Mouse (Mus musculus) ES-Bruce4 (cell line): ENCODE results near the gene Tcf7l1.

ENCODE experiments used
- CTCF ChIP-seq: IDR thresholded peaks from one replicate; pipeline ENCODE4 v1.8.1; 2011; ENCODE audit warnings: low read depth, low read length
- EP300 ChIP-seq: IDR thresholded peaks from 2 replicates; pipeline ENCODE4 v1.6.1; 2011; ENCODE audit warnings: low read depth, low read length; ENCODE audit not compliant: insufficient read depth
- POLR2A ChIP-seq: IDR thresholded peaks from one replicate; pipeline ENCODE4 v1.8.1; 2011; ENCODE audit warnings: low read length; ENCODE audit not compliant: insufficient read depth

- TF ChIP-seq CTCF = no peak
- no peak for TF ChIP-seq POLR2A
- TF ChIP-seq EP300 = peak; percentile 62; the same call in 1 of the 2 replicates
Measured at GRCm38 (mm10) chr6:72769915-72770776, 18.9 kb downstream of the Tcf7l1 start.
